Mouse (Mus musculus) neural tube, embryonic 10.5 days (tissue): ENCODE data around the gene Nsun5.

Source experiments
- DNase-seq: peaks from one replicate; pipeline ENCODE4 v3.0.0-alpha.2; 2017; ENCODE audit warnings: low spot score; ENCODE audit errors: extremely low spot score

Gene Nsun5

DNA sequence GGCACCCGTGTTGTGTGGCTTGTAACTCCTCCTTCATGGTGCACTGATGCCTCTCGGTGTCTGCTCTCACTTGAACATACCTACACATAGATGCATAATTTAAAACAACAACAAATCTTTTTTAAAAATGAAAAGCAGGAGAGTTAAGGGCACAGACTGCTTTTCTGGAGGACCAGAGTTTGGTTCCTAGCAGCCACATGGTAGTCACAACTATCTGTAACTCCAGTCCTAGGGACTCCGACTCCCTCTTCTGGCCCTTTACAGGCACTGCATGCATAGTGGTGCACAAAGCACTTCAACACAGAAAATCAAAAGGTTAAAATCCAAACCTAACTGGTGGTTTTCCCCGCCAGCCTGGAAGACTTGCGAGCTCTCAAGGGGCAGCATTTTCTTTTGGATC lies 3.8 kb downstream of the Nsun5 start:
- DNase-seq = no peak

DNA sequence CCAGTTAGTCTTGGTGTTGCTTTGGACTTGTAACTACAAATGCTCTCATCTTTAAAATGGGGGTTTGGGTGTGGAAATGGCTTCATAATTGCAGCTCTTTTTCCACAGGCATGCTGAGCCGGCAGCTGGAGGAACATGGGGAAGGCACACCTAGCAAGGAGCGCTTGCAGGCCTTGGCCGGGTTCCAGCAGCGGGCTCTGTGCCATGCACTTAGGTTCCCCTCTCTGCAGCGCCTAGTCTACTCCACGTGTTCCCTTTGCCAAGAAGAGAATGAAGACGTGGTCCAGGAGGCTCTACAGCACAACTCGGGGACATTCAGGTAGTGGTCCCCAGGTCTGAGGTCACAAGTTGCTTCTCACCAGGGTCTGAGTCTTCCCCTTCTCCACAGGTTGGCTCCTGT lies 5.4 kb downstream of the Nsun5 start:
- no peak for DNase-seq

DNA sequence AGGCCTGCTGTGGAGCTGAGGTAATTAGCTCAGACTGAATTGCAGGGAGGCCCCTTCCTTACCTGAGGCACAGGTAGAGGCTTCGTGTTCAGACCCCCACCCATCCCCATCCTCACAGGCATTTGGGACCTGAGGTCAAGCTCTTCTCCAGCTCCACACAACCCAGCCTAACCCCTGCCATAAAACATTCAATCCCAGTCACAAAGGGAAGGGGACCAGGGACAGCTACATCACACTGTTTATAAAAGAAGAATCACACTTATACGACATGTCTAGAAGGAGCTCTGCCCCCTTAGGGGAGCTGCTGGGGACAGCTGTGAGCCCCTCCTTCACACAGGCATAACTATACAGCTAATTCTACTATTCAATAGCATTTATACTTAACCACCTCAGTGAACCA lies 6.6 kb downstream of the Nsun5 start:
- DNase-seq = no peak

DNA sequence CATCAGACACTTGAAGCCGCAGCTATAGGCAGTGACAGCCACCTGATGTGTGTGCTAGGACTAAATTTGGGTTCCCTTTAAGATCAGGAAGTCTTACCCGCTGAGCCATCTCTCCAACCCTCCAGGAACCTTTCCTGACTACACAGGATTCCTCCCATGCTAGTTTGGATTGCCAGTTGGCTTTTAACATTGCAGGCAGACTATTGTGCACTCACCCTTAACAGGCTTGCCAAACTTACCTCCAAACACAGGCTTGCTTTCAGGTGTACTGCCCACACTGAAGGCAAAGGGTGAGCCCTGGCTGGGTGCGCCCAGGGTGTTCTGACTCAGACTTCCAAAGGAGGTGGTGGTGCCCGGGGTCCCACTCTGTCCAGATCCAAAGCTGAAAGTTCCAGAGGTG lies 10.9 kb downstream of the Nsun5 start:
- no peak for DNase-seq

DNA sequence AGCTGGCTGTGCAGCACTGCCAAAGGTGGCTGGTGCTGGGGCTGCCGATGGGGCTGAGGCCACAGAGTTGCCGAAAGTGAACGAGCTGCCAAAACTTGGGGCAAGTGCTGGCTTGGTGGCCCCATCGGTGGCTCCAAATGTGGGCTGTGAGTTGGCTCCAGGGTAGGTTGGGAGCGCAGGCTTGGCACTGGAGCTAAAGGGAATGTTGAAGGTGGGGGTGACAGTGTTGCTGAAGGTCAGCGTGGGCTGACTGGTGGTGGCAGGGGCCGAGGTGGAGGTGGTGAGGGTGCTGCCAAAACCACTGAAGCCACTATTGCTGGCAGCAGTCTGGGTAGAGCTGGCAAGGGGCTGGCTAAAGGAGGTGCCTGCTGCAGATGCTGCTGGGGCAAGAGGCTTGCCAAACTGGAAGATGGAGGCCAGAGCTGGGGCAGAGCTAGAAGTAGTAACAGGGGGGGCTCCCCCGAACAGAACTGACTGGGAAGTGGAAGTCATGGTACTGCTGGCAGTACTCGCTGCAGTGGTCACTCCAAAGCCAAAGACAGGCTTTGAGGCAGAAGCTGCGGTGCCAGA lies 11.7 kb downstream of the Nsun5 start:
- no peak for DNase-seq

DNA sequence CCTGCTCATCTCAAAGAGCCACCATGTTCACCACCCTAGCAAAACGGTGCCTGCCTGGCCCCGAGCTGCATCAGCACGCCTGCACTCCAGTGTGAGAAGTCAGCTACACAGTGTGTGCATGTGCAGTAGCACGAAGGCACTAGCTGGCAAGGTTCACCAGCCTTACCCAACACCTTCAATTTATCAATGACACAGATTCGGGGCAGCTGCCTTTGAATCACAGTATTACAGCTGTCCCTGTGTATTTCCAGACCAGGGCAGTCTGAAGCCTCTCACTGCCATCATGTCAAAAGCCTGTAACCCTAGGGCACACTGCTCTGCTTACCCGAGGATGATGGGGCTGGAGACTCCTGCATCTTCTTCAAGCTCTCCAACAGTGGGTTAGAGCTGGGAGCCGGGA lies 13.0 kb downstream of the Nsun5 start:
- DNase-seq = no peak

DNA sequence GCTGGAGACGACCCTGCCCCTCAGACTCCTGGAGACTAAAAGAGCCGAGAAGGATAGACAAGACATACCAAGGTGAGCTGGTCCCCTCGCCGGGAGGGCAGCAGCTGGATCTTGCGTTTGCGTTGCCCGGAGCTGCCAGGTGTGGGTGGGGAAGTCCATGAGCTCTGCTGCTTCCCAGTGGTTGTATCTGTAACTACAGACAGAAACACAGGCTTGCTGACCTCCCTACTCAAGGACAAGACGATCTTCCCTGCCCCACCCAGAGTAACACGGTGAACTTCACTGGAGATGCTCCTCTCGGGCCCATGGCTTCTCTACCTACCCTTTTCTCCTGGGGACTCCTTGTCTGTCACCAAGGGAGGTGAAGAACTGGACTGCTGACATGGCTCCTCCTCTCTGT lies 14.0 kb downstream of the Nsun5 start:
- DNase-seq = no peak

DNA sequence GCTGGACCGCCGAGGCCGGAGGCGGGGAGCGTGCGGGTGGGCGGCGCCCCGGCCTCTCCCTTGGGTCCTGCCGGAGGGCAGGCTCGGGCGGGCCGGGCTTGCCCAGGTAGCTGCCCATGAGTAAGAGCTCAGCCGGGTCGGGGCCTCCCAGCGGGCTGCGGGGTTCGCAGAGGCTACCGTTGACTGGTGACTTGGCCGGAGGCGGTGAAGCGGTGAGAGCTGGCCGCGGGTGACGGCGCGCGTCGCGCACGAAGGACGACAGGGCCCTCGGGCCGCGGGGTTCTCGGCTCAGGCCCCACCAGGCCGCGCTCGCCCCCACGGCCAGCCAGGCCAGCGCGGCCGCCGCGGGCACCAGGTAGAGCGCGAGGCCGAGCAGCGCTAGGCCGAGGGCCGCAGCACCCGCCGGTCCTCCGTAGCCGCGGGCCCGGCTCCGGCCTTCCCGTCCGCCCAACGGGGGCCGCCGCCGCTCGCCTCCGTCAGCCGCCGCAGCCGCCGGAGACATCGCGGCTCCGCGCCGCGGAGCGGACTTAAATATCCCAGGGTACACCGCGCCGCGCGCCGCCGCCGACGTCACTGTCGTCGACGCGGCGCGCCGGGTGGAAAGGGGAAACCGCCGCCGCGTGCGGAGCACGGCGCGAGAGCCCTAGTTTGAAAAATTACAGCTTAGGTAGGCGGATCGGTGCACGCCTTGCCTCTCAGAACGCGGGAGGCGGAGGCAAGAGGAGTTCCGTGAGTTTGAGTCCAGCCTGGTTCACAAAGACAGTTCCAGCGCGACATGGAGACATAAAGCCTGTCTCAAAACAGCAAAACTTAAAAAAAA lies 24.5 kb downstream of the Nsun5 start, which contains the start of gene Pom121:
Gene Pom121, minus strand, starts transcription at position 543 of the 820 bp plus-strand sequence.
- DNase-seq = peak; percentile 84

DNA sequence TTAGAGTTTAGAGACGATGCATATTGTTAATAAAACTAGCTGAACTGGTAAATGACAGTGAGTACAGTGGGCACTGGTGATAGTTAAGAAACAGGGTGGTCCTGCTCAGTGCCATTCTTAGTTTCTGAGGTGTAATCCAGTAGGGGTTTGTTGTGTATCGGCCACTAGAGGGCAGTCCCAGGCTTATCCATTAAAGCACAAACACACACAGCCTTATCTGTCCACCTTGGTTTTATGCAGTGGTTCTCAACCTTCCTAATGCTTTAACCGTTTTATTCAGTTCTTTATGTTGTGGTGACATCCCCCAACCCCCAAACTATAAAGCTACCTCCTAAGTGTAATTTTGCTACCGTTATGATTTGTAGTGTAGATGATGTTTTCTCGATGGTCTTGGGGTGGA lies 26.1 kb downstream of the Nsun5 start:
- DNase-seq = no peak

DNA sequence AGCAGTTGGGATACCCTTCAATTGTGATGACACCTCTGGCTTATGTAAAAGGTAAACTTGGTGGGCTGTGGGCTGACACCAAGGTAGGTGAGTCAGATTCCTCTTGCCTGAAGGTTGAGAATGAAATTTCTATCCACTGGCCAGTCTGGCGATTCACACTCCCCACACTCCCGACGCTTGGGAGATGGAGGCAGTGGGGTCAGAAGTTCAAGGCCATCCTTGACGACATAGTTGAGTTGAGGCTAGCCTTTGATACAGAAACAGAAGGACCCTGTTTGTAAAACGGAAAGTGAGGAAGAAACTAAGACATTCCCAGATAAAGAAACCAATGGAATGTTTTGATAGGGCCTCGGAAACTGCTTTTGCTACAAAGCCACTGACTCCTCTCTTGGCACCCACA lies 29.6 kb downstream of the Nsun5 start:
- DNase-seq = no peak

DNA sequence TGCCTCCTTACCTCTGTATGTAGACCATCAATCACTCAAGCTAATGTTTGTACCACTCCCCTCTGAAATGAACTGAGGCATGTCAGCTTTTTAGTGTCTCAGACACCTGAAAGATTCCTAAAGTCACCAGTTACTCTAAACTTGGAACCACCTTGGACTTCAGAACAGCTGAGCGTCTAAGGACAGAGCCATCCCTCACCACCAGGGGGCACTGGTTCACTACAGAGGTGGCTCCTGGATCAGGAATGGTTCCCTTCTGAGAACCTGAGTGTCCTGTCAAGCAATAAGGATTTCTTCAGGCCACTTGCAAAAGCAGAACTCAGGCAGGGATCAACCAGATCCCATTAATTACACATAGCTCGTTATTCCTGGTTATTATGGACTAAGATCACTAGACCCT lies 30.5 kb downstream of the Nsun5 start:
- peak; percentile 81 for DNase-seq

DNA sequence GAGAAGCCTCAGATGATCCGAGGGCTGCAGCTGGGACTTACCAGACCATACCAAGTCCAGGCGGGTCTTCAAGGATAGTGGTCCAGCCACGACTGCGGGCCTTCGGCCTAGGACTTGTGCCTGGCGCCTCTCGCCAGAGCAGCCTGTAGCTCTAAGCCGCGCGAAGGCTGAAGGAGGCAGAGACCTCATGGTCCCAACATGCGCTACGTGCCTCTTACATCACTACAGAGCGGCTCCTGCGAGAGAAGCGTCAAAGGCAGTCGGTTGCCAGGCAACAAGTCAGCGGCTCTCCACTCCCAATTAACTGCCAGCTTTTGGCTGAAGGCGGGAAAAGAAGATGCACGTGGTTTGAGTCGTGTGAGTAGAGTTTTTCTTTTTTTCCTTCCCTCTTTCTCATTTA lies 34.9 kb downstream of the Nsun5 start:
- DNase-seq = peak; percentile 34

DNA sequence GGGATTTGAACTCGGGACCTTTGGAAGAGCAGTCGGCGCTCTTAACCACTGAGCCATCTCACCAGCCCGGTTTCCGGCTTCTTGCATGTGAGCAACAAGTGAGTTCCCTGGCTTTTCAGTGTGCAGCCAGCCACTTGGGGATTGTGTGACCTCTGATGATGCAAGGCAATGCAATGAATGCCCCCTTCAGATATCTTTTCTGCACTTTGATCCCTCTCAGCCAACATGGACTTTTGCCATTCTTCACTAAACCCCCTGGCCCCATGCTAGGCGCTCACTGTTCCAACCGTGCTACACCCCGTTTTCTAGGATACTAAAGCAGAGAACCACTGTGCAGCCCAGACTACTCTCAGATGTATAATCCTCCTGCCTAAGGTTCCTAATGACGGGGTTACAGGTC lies 35.7 kb downstream of the Nsun5 start:
- DNase-seq = no peak

DNA sequence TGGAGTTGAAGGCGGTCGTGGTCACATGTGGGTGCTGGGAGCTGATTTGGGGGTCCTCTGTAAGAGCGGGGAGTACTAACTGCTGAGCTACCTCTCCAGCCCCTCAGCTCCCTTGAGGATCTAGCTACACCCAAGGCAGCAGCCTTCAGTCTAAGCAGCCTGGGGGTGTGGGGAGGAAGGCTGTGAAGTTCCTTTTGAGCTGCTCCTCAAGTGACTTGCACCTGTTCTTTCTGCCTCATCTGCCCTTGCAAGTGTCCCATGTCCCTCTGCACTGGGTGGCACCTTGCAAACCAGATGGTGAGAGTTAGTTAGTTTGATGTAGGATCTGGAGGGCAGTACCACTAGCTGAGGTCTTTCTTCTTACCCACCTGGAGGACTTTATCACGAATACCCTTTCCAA lies 38.4 kb downstream of the Nsun5 start:
- DNase-seq = no peak

DNA sequence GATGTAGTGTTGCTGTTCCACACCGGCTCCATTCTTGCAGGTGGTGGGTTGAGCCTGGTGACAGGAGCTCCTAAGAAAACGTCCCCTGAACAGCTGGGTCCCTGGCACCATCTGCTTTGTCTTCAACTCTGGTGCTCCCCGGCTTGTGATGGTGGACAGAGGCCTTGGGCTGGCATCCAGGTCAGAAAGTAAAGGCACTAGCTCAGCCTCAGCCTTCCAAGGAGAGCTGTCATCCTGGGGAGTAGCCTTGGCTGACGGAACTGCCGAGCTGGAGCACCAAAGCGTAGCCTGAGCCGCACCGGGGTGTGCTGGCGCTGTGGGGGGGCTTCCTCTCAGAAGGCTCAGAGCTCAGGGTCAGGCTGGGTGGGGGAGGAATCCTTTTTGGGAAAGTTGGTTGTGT lies 40.5 kb downstream of the Nsun5 start:
- DNase-seq = no peak
